Mouse (Mus musculus): ENCODE data around the gene Knl1. TPM values are rescaled to one million over a fixed set of nuclear protein-coding genes. Genes with fewer than 3 reads are reported as not detected.

Gene Knl1
- total RNA-seq, 2 experiments from 2014 or later: 81.2 to 89.9 TPM

GRCm38 (mm10) chr2:119147775-119148174 is 100.9 kb downstream of the Knl1 start:
- ATAC-seq (replicated peaks; ENCODE audit: low FRiP score, low TSS enrichment, poor library complexity, severe bottlenecking): no peak

- ATAC-seq (replicated peaks; ENCODE audit: low FRiP score, low TSS enrichment, poor library complexity, severe bottlenecking): no peak
Measured at GRCm38 (mm10) chr2:119152255-119152654, 105.3 kb downstream of the Knl1 start.

- ATAC-seq (replicated peaks; ENCODE audit: low FRiP score, low TSS enrichment, poor library complexity, severe bottlenecking): peak; percentile 32; the same call in 1 of the 2 replicates
Measured at GRCm38 (mm10) chr2:119154683-119155082, 107.8 kb downstream of the Knl1 start.

Other genes with a start within 250 kb of the Knl1 start
- 22.4 and 38.8 TPM in 2 replicates for gene Knstrn, start 233.1 kb upstream of the Knl1 start, total RNA-seq (2014; fragmentation: Nextera tagmentation)
- gene Knstrn, start 233.1 kb upstream of the Knl1 start, total RNA-seq (2017): 59.1 and 104 TPM in 2 replicates
- gene Ivd, start 185.2 kb upstream of the Knl1 start, total RNA-seq (2014; fragmentation: Nextera tagmentation): 17.9 and 24.0 TPM in 2 replicates
- 15.7 and 30.3 TPM in 2 replicates for gene Ivd, start 185.2 kb upstream of the Knl1 start, total RNA-seq (2017)
- 11.9 and 13.9 TPM in 2 replicates for gene Bahd1, start 146.7 kb upstream of the Knl1 start, total RNA-seq (2014; fragmentation: Nextera tagmentation)
- gene Bahd1, start 146.7 kb upstream of the Knl1 start, total RNA-seq (2017): 4.9 and 7.2 TPM in 2 replicates
- 2.2 and 3.6 TPM in 2 replicates for gene Chst14, start 120.6 kb upstream of the Knl1 start, total RNA-seq (2014; fragmentation: Nextera tagmentation)
- gene Chst14, start 120.6 kb upstream of the Knl1 start, total RNA-seq (2017): 1.1 and 1.7 TPM in 2 replicates
- 15.1 and 18.7 TPM in 2 replicates for gene Ccdc32, start 17.7 kb upstream of the Knl1 start, total RNA-seq (2014; fragmentation: Nextera tagmentation)
- 16.6 and 18.7 TPM in 2 replicates for gene Ccdc32, start 17.7 kb upstream of the Knl1 start, total RNA-seq (2017)
- 19.0 and 25.4 TPM in 2 replicates for gene Rpusd2, start 12.3 kb upstream of the Knl1 start, total RNA-seq (2014; fragmentation: Nextera tagmentation)
- 20.1 and 23.0 TPM in 2 replicates for gene Rpusd2, start 12.3 kb upstream of the Knl1 start, total RNA-seq (2017)
- 38.1 and 53.7 TPM in 2 replicates for gene Rad51, start 65.7 kb downstream of the Knl1 start, total RNA-seq (2014; fragmentation: Nextera tagmentation)
- 28.4 and 33.1 TPM in 2 replicates for gene Rad51, start 65.7 kb downstream of the Knl1 start, total RNA-seq (2017)
- gene Rmdn3, start 109.9 kb downstream of the Knl1 start, total RNA-seq (2014; fragmentation: Nextera tagmentation): 40.0 and 58.7 TPM in 2 replicates
- gene Rmdn3, start 109.9 kb downstream of the Knl1 start, total RNA-seq (2017): 61.9 and 76.4 TPM in 2 replicates
- gene Gchfr, start 120.7 kb downstream of the Knl1 start, total RNA-seq (2014; fragmentation: Nextera tagmentation): 1.0 TPM in 1 of 2 replicates, not detected in the other
- not detected in 2 replicates for gene Gchfr, start 120.7 kb downstream of the Knl1 start, total RNA-seq (2017)
- not detected in 2 replicates for gene Gm14137, start 127.4 kb downstream of the Knl1 start, total RNA-seq (2014; fragmentation: Nextera tagmentation)
- not detected in 2 replicates for gene Gm14137, start 127.4 kb downstream of the Knl1 start, total RNA-seq (2017)
- 22.5 and 46.2 TPM in 2 replicates for gene Zfyve19, start 161.5 kb downstream of the Knl1 start, total RNA-seq (2014; fragmentation: Nextera tagmentation)
- gene Zfyve19, start 161.5 kb downstream of the Knl1 start, total RNA-seq (2017): 29.4 and 35.9 TPM in 2 replicates
- 10.3 and 21.8 TPM in 2 replicates for gene Dnajc17, start 161.7 kb downstream of the Knl1 start, total RNA-seq (2014; fragmentation: Nextera tagmentation)
- 39.6 and 52.1 TPM in 2 replicates for gene Dnajc17, start 161.7 kb downstream of the Knl1 start, total RNA-seq (2017)
- gene Ppp1r14d, start 182.8 kb downstream of the Knl1 start, total RNA-seq (2014; fragmentation: Nextera tagmentation): not detected in 2 replicates
- not detected in 2 replicates for gene Ppp1r14d, start 182.8 kb downstream of the Knl1 start, total RNA-seq (2017)
- gene Spint1, start 190.2 kb downstream of the Knl1 start, total RNA-seq (2014; fragmentation: Nextera tagmentation): not detected in 2 replicates
- 0.42 TPM in 1 of 2 replicates, not detected in the other for gene Spint1, start 190.2 kb downstream of the Knl1 start, total RNA-seq (2017)
- gene Rhov, start 224.2 kb downstream of the Knl1 start, total RNA-seq (2014; fragmentation: Nextera tagmentation): not detected in 2 replicates
- not detected in 2 replicates for gene Rhov, start 224.2 kb downstream of the Knl1 start, total RNA-seq (2017)
- 9.0 and 13.1 TPM in 2 replicates for gene Vps18, start 241.6 kb downstream of the Knl1 start, total RNA-seq (2014; fragmentation: Nextera tagmentation)
- 6.5 and 12.4 TPM in 2 replicates for gene Vps18, start 241.6 kb downstream of the Knl1 start, total RNA-seq (2017)